Mouse (Mus musculus) heart, adult 2 months (tissue): Measurements from ENCODE around the gene Slc25a29.

Experiments used
- CTCF ChIP-seq: fragments of 200-600 bp; IDR thresholded peaks from 2 replicates; pipeline ENCODE4 v1.8.1; 2022; ENCODE audit warnings: antibody characterized with exemption, mild to moderate bottlenecking, moderate library complexity
- EP300 ChIP-seq: fragments of 200-500 bp; IDR thresholded peaks from 2 replicates; pipeline ENCODE4 v1.6.1; 2011; ENCODE audit warnings: low read depth, low read length, control low read depth; ENCODE audit not compliant: insufficient read depth

DNA sequence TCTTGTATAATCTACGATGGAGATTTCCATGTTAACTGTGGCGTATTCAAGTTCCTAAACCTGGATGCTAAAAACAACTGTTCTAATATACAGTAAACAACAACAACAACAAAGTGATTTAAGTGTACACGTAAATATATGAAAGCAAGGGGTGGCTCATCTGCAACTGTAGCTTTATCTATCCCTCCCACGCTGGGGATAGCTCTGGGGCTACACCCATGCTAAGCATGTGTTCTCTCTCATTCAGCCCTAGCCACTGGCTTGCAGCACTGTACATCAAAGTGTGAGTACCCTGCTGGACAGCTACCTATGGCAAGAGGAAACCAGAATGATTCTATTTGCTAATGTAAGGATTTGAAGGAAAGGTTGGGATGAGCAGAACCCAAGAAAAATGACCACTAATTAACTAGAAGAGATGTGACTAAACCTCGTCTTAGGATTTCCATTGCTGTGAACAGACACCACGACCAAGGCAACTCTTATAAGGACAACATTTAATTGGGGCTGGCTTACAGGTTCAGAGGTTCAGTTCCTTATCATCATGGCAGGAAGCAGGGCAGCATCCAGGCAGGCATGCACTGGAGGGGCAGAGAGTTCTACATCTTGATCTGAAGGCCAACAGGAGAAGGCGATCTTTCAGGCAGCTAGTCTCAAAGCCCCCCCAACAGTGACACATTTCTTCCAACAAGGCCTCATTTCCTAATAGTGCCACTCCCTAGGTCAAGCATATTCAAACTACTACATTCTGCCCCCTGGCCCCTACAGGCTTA is 55.4 kb downstream of the Slc25a29 start:
- TF ChIP-seq EP300 = no peak
- no peak for TF ChIP-seq CTCF
